Mouse (Mus musculus) gastrocnemius, postnatal 14 days (tissue): ENCODE results near the gene Shkbp1. TPM values are rescaled to one million over a fixed set of nuclear protein-coding genes. Genes with fewer than 3 reads are reported as not detected.

Experiments used
- DNase-seq: peaks from one replicate; pipeline ENCODE4 v3.0.0; 2021; ENCODE audit warnings: mixed read lengths
- intact Hi-C: fragments of 180-260 bp; cut with DNase I; formaldehyde crosslinking; loops from one replicate; pipeline ENCODE4 v1.15.1; 2025; ENCODE audit warnings: low total_unique reads
- long read RNA-seq, 2 experiments: library from polyadenylated mRNA; stranded (forward); transcript quantifications; one replicate each; pipeline ENCODE4 v2.0.0; 2021
- total RNA-seq, 2 experiments: library from RNA; stranded (reverse); gene quantifications; 2 replicates each; pipeline ENCODE4 v1.2.3; 2021

Gene Shkbp1
- total RNA-seq: 1 to 10 TPM; 3.5 to 5.3 TPM
- long read RNA-seq, experiment 1, transcript Shkbp1-201 (18 exons, 2,358 nt): major isoform, 6 of 7 reads
- long read RNA-seq, experiment 1, partial matches to known transcripts: 1 of 7 reads
- long read RNA-seq, experiment 1, other reads (novel, unspliced or antisense): 0 of 7 reads
- long read RNA-seq, experiment 2, transcript Shkbp1-201 (18 exons, 2,358 nt): major isoform, 10 of 14 reads
- long read RNA-seq, experiment 2, partial matches to known transcripts: 0 of 14 reads
- long read RNA-seq, experiment 2, other reads (novel, unspliced or antisense): 4 of 14 reads

- intact Hi-C loops: no loop called here
- DNase-seq: peak; percentile 85
These were observed at the start of gene Shkbp1 for GRCm38 (mm10) chr7:27355745-27356240. Gene Shkbp1, minus strand, starts transcription at chr7:27356019.

- intact Hi-C loops: no loop called here
- DNase-seq: no peak
These were observed 48.6 kb upstream of the Shkbp1 start for GRCm38 (mm10) chr7:27404203-27404942.

- intact Hi-C loops: no loop called here
- DNase-seq: peak; percentile 55
These were observed 46.9 kb upstream of the Shkbp1 start for GRCm38 (mm10) chr7:27402675-27403074.

- DNase-seq: no peak
- intact Hi-C loops: no loop called here
These were observed 44.7 kb upstream of the Shkbp1 start for GRCm38 (mm10) chr7:27400545-27400944.

- intact Hi-C loops: no loop called here
- DNase-seq: peak; percentile 36
These were observed 41.5 kb upstream of the Shkbp1 start for GRCm38 (mm10) chr7:27397048-27397949.

- intact Hi-C loops: no loop called here
- no peak for DNase-seq
These were observed 40.6 kb upstream of the Shkbp1 start for GRCm38 (mm10) chr7:27396184-27397047.

GRCm38 (mm10) chr7:27395521-27396183, 39.8 kb upstream of the Shkbp1 start:
- intact Hi-C loops: no loop called here
- DNase-seq: no peak

- DNase-seq: no peak
- intact Hi-C loops: no loop called here
These were observed 35.6 kb upstream of the Shkbp1 start for GRCm38 (mm10) chr7:27391416-27391815.

GRCm38 (mm10) chr7:27389213-27389612, 33.4 kb upstream of the Shkbp1 start:
- no peak for DNase-seq
- intact Hi-C loops: no loop called here

GRCm38 (mm10) chr7:27384731-27385130, 28.9 kb upstream of the Shkbp1 start:
- intact Hi-C loops: loop anchor here (5.0 kb wide), 1 partner anchor 42 kb away; no protein-coding TSS in a partner anchor
- peak; percentile 70 for DNase-seq

- intact Hi-C loops: loop anchor here (5.0 kb wide), 1 partner anchor 42 kb away; no protein-coding TSS in a partner anchor
These were observed 28.3 kb upstream of the Shkbp1 start for GRCm38 (mm10) chr7:27384134-27384533.

GRCm38 (mm10) chr7:27383233-27383632, 27.4 kb upstream of the Shkbp1 start:
- intact Hi-C loops: loop anchor here (5.0 kb wide), 1 partner anchor 41 kb away; no protein-coding TSS in a partner anchor

More at GRCm38 (mm10) chr7:27384134-27384533, 28.3 kb upstream of the Shkbp1 start:
- no peak for DNase-seq

GRCm38 (mm10) chr7:27381560-27381959, 25.7 kb upstream of the Shkbp1 start:
- DNase-seq: no peak
- intact Hi-C loops: loop anchor here (5.0 kb wide), 1 partner anchor 39 kb away; no protein-coding TSS in a partner anchor

More at GRCm38 (mm10) chr7:27383233-27383632, 27.4 kb upstream of the Shkbp1 start:
- no peak for DNase-seq

- intact Hi-C loops: loop anchor here (5.0 kb wide), 1 partner anchor 39 kb away; no protein-coding TSS in a partner anchor
- no peak for DNase-seq
These were observed 25.2 kb upstream of the Shkbp1 start for GRCm38 (mm10) chr7:27381009-27381408.

GRCm38 (mm10) chr7:27379836-27380235, 24.0 kb upstream of the Shkbp1 start:
- no peak for DNase-seq
- intact Hi-C loops: loop anchor here (5.0 kb wide), 1 partner anchor 38 kb away; no protein-coding TSS in a partner anchor

GRCm38 (mm10) chr7:27378431-27378830, 22.6 kb upstream of the Shkbp1 start:
- DNase-seq: no peak
- intact Hi-C loops: no loop called here

GRCm38 (mm10) chr7:27375274-27375673, 19.5 kb upstream of the Shkbp1 start:
- DNase-seq: no peak
- intact Hi-C loops: no loop called here
